Mouse (Mus musculus) urinary bladder, postnatal 25 days (tissue): ENCODE measurements around the gene 2810408A11Rik.
A peak's percentile ranks its signal among the peaks of the same experiment; 100 is the strongest.

Source experiments
- DNase-seq: peaks from one replicate; pipeline ENCODE4 v3.0.0; 2022; ENCODE audit warnings: low spot score

The 2810408A11Rik gene

DNA sequence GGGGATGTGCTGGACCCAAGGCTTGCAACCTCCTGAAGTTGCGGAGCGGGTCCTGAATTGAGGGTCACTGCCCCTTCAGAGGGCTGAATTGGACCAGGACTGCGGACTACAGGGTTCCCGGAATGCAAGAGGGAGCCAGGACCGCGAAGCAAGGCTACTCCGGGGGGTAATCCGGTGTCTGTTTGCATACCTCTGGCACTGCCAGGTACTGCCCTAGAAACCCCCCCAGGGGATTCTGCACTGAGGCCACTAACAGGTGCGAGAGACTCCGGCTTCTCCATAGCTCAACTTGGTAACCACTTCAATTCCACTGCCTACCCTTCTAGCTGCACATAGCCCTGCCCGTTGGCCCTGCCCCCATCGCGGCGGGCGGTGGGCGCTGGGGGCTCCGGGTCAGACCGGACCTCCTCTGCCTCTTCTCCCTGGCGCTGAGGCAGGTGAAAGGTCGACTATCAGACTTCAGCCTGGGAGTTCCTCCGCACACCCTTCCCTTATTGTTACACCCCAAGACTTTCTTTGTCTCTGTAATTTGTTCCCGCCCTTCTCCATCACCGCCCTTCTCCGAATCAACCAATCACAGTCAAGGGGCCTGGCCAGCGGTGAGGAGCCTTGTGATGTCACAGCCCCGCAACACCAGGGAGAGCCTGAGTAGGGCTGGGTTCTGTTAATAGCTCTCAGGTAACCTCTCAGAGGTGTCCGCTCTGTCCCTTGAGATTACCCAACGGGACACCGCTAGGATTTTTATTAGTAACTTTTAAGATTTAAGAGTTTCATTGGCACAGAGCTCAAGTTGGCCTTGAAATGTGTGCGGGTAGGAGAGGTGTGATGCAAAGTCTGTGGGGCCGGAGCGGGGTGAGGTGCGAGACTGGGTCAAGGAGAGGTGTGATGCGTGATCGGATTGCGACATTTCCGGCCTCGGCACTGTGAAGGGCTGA is at the start of gene 2810408A11Rik, which contains the start of gene Neurl4:
Gene 2810408A11Rik, minus strand, starts transcription at position 517 of the 935 bp plus-strand sequence.
Gene Neurl4, plus strand, starts transcription at position 602 of the 935 bp plus-strand sequence.
- DNase-seq, result peak; percentile 76

GRCm38 (mm10) chr11:69948763-69949150 is 48.0 kb upstream of the 2810408A11Rik start:
- peak; percentile 78 for DNase-seq

DNA sequence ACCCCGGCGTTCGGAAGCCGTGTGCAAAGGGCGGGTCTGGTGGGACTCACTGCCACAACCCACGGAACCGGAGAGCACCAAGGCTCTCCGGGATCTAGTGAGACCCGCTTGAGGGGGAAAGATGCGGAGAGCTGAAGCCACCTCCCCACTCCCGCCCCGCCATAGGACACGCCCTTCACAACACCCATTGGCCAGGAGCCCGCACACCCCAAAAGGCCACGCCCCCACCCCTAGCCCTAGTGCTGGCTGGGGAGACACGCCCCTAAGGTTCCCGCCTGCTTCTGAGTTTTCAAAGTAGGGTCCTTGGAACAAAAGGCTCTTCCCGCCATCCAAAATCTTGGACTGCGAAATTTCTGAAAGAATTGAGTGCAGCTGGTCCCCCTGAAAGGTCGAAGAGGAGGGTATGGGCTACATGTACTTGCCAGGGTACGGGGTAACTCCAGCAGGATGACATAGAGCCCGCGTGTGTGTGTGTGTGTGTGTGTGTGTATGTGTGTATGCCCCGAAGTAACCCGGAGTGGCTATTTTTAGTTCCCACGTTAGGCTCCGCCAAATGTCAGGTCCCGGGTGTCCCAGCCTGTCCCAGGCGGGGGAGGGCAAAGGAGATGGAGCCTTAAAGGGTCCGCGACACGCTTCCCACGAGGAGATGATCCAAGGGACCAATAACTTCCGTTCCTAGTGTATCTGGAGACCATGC is 47.4 kb upstream of the 2810408A11Rik start, which contains the start of gene Slc2a4:
Gene Slc2a4, minus strand, starts transcription at position 123 of the 697 bp plus-strand sequence.
- DNase-seq, result peak; percentile 84

DNA sequence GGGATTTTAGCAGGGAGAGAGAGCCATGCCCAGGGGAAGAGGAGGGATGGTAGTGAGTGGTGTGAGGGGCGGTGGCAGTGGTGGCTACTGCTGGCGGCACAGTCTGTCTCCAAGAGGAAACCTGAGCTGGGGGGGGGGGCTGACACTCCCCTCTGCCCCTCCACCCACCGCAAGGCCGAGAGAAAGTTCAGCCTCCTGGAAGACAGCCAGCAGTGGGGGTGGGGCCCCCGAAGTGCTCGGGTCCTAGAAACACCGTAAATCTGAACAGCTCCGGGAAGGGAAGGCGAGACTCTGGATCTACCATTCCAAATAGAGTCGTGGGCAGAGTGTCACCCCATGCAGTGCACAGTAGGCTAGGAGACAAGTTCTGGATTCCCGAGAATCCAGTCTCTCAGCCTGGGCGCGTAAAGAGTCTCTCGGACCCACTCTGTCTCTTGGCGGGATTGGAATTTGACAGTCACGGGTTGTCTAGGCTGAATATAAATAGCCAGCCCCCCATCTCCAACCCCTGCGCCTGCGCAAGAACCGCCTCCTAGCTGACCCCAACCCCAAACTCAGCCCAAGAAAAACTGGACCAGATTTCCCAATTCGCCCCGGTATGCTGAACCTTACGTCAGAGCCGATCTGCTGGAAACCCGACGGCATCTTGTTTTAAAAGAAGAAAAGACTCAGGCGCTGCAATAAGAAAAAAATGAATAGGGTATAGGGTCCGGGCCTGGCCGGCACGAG is 46.7 kb upstream of the 2810408A11Rik start:
- DNase-seq, result no peak

GRCm38 (mm10) chr11:69945997-69946891 is 45.5 kb upstream of the 2810408A11Rik start:
- DNase-seq, result no peak

DNA sequence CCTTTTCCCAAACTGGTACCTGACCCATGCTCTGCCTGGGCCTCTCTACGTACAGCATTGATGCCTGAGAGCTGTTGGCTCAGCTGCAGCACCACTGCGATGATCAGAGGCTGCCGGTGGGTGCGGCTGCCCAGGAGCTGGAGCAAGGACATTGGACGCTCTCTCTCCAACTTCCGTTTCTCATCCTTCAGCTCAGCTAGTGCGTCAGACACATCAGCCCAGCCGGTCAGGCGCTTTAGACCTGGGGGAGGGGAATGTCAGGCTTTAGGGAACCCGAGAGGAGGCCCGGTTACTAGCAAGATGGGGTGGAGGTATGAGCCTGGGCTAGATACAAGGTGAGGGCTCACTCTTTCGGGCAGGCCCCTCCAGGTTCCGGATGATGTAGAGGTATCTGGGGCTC is 44.4 kb upstream of the 2810408A11Rik start:
- DNase-seq, result no peak

GRCm38 (mm10) chr11:69940962-69941361 is 40.2 kb upstream of the 2810408A11Rik start:
- DNase-seq, result no peak

GRCm38 (mm10) chr11:69939731-69940130 is 38.9 kb upstream of the 2810408A11Rik start:
- DNase-seq, result no peak

GRCm38 (mm10) chr11:69939181-69939580 is 38.4 kb upstream of the 2810408A11Rik start:
- no peak for DNase-seq

GRCm38 (mm10) chr11:69938401-69938979 is 37.7 kb upstream of the 2810408A11Rik start:
- DNase-seq, result no peak

- no peak for DNase-seq
Measured at GRCm38 (mm10) chr11:69937834-69938233, 37.0 kb upstream of the 2810408A11Rik start.

DNA sequence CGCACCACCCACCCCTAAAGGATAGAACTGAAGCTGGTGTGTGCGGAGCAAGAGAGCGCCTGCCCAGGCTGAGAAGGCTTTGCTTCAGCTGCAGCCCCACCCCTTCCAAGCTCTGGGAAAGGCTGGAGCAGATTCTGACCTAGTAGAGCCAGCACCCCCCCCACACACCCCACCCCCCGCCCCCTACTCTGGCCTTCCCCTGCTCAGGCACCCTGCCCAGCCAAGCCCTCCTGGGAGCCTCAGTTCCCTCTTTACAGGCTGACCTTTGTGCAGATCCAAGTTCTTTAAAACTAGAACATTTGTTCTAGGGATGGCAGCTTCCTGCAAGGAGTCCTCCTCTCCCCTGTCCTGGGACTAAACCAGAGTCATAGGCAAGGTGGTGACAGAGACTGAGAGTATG is 36.6 kb upstream of the 2810408A11Rik start:
- DNase-seq, result no peak

DNA sequence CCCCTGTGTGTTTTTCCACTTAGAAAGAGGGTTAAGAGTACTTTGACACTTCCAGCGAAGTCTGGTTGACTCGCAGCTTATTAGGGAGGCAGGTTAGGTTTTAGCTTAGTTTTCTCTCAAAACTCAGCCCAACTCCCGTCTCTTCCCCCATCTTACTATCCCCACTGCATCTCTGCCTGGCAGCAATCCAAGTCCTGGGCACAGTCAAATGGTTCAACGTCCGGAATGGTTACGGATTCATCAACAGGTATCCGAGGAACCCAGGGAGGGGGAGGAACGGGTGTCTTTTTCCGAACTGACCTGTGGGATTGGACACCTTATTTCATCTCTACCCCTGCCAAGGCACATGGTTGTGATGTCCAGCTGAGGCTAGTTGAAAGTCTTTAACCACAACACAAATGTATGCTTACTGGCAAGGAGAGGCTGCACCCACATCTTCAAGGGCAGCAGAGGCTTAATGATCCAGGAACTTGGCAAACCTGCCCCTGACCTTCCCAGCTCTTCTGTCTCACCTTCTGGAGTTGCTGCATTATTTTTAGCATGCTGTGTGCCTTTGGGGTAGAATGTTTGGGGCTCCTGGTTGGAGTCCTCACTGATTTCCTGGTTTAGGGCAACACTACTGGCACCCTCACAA is 36.0 kb upstream of the 2810408A11Rik start:
- DNase-seq, result no peak

DNA sequence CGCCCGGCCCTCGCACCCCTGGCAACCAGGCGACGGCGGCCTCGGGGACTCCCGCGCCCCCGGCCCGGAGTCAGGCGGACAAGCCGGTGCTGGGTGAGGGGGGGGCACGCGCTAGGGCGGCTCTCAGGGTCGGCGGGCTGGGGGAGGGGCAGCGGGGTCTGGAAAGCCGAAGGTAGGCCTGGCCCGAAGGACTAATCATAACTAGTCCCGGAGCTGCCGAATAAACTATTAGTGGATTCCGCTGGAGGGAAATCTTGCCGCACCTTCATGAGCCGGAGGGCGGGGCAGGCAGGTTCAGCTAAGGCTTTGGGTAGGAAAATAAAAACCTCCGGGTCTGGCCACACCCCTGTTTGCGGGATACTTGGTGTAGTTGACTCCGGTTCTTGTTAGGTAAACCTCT is 35.4 kb upstream of the 2810408A11Rik start:
- no peak for DNase-seq

DNA sequence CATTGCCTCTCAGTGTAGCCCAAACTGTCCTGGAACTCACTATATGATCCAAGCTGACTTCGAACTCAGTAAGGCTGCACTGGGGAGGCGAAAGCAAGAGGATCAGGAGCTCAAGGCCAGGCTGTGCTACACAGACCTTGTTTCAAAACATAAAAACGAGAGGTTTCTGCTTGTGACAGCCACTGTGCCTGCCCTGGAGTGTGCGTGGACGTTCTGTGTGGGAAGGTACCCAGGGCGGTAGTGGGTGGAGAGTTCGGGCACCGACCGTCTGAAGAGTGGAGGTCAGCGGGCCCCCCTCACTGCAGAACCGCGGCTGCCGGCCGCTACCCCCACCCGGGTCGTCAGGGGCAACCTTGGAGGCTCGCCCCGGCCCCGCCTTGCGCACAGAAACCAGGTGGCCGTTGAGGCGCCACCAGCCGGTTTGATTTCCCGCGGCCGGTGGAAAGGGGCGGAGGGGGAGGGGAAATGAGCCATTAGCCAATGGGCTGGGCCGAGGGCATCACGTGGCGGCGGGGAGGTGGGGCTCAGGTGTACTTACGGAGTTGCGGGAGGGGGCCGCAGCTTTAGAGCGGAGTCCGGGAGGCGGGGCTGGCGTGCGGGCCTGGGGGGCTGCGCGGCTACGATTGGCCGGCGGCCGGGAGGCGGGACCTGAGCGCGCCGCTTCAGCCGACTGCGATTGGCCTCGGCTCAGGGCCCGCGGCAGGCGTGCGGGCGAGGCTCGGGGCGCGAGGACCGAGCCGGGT is 34.5 kb upstream of the 2810408A11Rik start, which contains the start of gene Ybx2:
Gene Ybx2, plus strand, starts transcription at position 660 of the 743 bp plus-strand sequence.
- peak; percentile 77 for DNase-seq

DNA sequence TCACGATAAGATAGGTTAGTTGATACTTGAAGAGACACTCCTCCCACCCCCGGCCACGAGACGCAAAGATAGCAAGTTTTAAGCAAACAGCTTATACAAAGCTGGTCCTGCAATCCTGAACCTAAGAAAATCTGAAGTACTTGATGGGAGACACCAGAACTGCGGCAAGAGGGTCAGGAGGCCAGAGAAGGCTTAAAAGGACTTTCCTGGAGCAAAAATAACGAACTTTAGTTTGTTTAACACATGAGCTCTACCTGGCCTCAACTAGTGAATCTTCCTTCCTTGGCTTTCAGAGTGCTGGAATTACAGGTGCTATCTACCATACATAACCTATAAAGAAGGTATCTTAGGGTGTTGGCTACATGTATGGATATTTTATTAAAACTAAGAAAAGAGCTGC is 33.9 kb upstream of the 2810408A11Rik start:
- DNase-seq, result no peak

DNA sequence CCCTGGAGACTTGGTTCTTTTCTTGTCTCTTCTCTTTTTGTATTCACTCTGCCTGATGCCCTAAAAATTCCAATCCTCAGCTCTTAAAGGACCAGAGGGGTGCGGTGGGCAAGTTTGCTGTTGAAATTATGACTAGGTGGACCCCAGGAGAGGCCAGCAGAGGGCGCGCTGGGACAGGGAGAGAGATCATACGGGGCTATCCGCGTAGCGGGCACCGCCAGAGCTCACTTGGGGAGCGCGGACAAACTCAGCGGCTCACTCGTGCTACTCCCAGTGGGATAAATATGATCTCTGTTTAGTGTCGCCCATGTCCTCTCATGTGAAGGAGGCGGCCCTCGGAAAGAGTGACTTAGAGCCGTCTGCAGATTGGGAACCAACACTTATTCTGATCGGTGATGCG is 33.4 kb upstream of the 2810408A11Rik start:
- peak; percentile 98 for DNase-seq

DNA sequence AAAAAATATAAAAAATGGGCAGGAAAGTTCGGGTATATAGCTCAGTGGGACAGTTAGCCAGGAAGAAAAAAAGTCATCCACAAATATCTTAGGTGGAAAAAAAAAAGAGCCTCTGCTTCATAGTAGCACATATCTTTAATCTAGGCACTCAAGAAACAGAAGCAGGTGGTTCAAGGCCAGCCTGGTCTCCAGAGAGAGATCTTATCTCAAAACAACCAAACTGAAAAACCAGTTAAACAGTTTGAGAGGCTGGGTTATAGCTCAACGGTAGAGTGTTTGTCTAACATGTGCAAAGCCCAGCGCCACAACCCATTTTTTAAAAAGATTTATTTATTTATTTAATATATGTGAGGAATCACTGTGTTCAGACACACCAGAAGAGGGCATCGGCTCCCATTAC is 32.3 kb upstream of the 2810408A11Rik start:
- no peak for DNase-seq

DNA sequence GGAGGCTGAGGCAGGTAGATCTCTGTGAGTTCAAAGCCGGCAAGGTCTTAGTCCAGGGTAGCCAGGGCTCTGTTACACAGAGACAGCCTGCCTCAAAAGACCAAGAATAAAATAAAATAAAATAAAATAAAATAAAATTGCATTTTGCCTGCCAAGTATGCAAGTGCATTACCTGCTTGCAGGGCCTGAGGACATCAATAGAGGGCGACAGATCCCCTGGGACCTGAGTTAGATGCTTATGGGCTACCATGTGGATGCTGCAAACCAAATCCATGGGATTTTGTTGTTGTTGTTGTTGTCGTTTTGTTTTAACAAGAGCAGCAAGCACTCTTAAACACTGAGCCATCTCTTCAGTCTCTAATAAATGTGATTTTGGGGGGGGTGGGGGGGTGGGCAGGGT is 31.5 kb upstream of the 2810408A11Rik start:
- DNase-seq, result no peak
